Mouse (Mus musculus): Measurements from ENCODE around the gene Pou2f1.

DNA sequence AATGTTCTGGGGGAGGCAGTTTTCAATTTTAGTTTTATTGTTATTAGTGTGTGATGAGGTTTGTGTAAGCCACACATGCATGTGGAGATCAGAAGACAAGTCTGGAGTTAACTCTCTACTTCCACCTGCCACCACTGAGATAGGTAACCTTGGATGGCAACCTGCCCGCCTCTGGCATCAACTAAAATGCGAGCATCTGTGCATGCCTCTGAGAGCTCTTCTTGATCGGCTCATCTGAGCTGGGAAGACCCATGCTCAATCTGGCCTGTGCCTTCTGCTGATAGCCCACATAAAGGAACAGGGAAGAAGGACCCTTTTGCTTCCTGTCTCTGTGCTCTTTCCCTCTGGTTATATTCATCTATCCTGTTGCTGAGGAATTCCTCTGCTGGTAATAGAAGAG, 93.0 kb downstream of the Pou2f1 start:
- TF ChIP-seq CTCF (IDR thresholded peaks at IDR 0.05; ENCODE audit: borderline replicate concordance, insufficient read depth, low read depth, low read length) (no peak), POLR2A (IDR thresholded peaks at IDR 0.05; ENCODE audit: borderline replicate concordance, insufficient read depth, low read length) (no peak)

Data from cerebellum, adult 2 months (tissue).